Mouse (Mus musculus): ENCODE measurements at regions not wholly inside any gene's neighbourhood (a gene's known extent, or its start where the extent isn't known, plus 50 kb on each side); places are given as distances from the start of the nearest gene placed in this dataset.

DNA sequence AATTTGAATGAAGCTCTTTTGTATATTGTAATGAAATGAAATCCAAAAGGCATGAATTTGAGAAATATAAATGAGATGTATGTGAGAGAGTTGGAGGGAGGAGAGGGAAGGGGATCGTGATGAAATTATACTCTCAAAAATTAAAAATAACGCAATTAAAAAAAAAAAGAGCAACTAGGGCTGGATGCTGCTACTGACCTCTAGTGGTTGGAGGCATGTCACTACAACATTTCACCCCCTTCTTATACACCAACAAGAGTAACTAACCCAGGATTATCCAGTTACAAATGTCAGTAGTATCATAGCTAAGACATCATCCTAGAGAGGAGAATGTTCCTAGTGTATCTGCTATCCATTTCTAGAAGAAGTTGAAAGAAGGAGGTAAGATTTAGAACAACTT lies 678.8 kb upstream of the Sox9 start (continued):
- TF ChIP-seq E2F4 (IDR thresholded peaks at IDR 0.05; ENCODE audit: borderline replicate concordance, low read depth, low read length) (no peak), MAX (IDR thresholded peaks at IDR 0.05; ENCODE audit: low read length) (no peak), CTCF (IDR thresholded peaks at IDR 0.05 in 2 of 3, conservative IDR thresholded peaks at IDR 0.05 in 1 of 3; ENCODE audit: control insufficient read depth in 1 of 3, insufficient read depth in 1 of 3, low read depth in 2 of 3, low read length in 3 of 3, poor library complexity in 1 of 3, severe bottlenecking in 1 of 3) (peak; percentile 60 to 86 (median 78)), MYC (IDR thresholded peaks at IDR 0.05; ENCODE audit: low read depth, low read length) (0 out of 2 replicates have a peak, but pooled peaks have one; percentile 22), USF2 (IDR thresholded peaks at IDR 0.05; ENCODE audit: borderline replicate concordance in 1 of 2, insufficient read depth in 1 of 2, low read depth in 1 of 2, low read length in 2 of 2) (no peak), MAFK (IDR thresholded peaks at IDR 0.05; ENCODE audit: borderline replicate concordance, low read depth, low read length) (no peak), RAD21 (IDR thresholded peaks at IDR 0.05; ENCODE audit: low read depth, low read length) (peak; percentile 87), JUND (IDR thresholded peaks at IDR 0.05; ENCODE audit: low read depth, low read length) (0 out of 2 replicates have a peak, but pooled peaks have one; percentile 42), TBP (IDR thresholded peaks at IDR 0.05; ENCODE audit: low read depth, low read length) (no peak), ZKSCAN1 (IDR thresholded peaks at IDR 0.05; ENCODE audit: low read depth, low read length) (no peak), MEF2A (IDR thresholded peaks at IDR 0.05; ENCODE audit: extremely low read depth, insufficient replicate concordance, low read depth, low read length, poor library complexity, severe bottlenecking) (no peak), GABPA (IDR thresholded peaks at IDR 0.05; ENCODE audit: low read depth, low read length) (no peak)

DNA sequence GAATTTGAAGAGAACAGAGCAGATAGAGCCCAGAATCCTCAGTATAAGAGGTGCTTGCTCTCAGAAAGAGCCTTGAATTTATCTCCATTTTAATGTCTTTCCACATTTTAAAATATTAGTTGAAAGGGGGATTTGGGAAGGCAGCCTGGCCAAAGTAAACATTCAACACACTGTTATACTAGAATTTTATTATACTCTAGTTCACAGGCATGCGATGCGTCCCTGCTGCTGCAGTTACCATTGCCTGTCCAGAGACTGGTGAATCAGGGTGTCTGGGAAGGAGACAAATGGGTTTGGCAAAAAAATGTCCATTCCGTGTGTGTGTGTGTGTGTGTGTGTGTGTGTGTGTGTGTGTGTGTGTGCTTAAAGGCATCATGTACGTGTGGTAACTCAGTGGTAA lies 675.1 kb upstream of the Sox9 start:
- no peak for TF ChIP-seq SMC3 (IDR thresholded peaks at IDR 0.05; ENCODE audit: low read depth, low read length)
- no peak for TF ChIP-seq USF1 (IDR thresholded peaks at IDR 0.05; ENCODE audit: low read depth, low read length)
- TF ChIP-seq ETS1 (IDR thresholded peaks at IDR 0.05; ENCODE audit: low read depth, low read length): no peak
- no peak for TF ChIP-seq RCOR1 (IDR thresholded peaks at IDR 0.05; ENCODE audit: low read depth, low read length)
- TF ChIP-seq POLR2AphosphoS5 (IDR thresholded peaks at IDR 0.05; ENCODE audit: borderline replicate concordance, low read depth, low read length): no peak
- TF ChIP-seq SIN3A (IDR thresholded peaks at IDR 0.05; ENCODE audit: low read length): no peak
- H3K4me3 ChIP-seq (ENCODE audit: control insufficient read depth in 1 of 2, insufficient read depth in 1 of 2, low read depth in 2 of 2, low read length in 2 of 2): no peak overlapping the region
- no peak overlapping the region for H3K9ac ChIP-seq (ENCODE audit: control insufficient read depth, low read depth, low read length, poor library complexity, severe bottlenecking)
- no peak for DNase-seq (ENCODE audit: low read depth, low spot score)
- H3K27ac ChIP-seq (ENCODE audit: control insufficient read depth, low read depth, low read length): no peak overlapping the region
- H3K27me3 ChIP-seq (ENCODE audit: control insufficient read depth in 1 of 2, insufficient read depth in 2 of 2, low read length in 2 of 2): no peaks in the 10 kb centered on the region
- H3K9me3 ChIP-seq (replicated peaks; ENCODE audit: insufficient read depth, low read length): no peaks in the 10 kb centered on the region
- H3K4me1 ChIP-seq (ENCODE audit: control insufficient read depth in 1 of 2, insufficient read depth in 2 of 2, low read length in 2 of 2): no peaks in the 10 kb centered on the region
- H3K36me3 ChIP-seq (ENCODE audit: control insufficient read depth in 1 of 2, insufficient read depth in 2 of 2, low read length in 2 of 2): no peaks in the 10 kb centered on the region
- no peaks in the 10 kb centered on the region for H3K79me2 ChIP-seq (ENCODE audit: control insufficient read depth, insufficient read depth, low read length, poor library complexity)

DNA sequence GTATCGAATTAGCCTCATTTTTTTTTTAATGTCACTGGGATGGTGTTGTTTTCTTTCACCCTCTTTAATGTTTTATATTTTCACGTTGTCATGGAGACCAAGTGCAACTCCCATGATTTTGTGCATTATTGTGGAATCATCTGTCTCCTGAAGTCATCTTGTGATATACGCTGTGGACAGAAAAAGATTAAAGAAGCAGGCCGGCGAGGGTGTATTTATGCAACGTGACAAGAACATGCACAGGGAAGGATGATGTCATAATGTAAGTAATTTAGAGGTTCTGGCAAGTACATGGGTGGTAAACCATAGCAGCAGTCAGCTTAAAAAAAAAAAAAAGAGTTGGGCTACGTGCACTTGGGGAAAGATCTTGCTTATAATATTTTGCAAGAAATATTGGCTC lies 674.7 kb upstream of the Sox9 start:
- no peak overlapping the region for H3K9ac ChIP-seq (ENCODE audit: control insufficient read depth, low read depth, low read length, poor library complexity, severe bottlenecking)
- H3K36me3 ChIP-seq (ENCODE audit: control insufficient read depth in 1 of 2, insufficient read depth in 2 of 2, low read length in 2 of 2): no peaks in the 10 kb centered on the region
- TF ChIP-seq CHD2 (IDR thresholded peaks at IDR 0.05; ENCODE audit: low read length) (no peak), MYB (IDR thresholded peaks at IDR 0.05; ENCODE audit: low read depth, low read length) (no peak), RCOR1 (IDR thresholded peaks at IDR 0.05; ENCODE audit: low read depth, low read length) (no peak), TBP (IDR thresholded peaks at IDR 0.05; ENCODE audit: low read depth, low read length) (no peak), ELF1 (IDR thresholded peaks at IDR 0.05; ENCODE audit: low read depth, low read length) (no peak), BHLHE40 (IDR thresholded peaks at IDR 0.05; ENCODE audit: borderline replicate concordance, low read depth, low read length) (no peak), UBTF (IDR thresholded peaks at IDR 0.05; ENCODE audit: borderline replicate concordance, insufficient read depth, low read depth, low read length) (no peak), TCF12 (IDR thresholded peaks at IDR 0.05; ENCODE audit: low read depth, low read length) (no peak), GABPA (IDR thresholded peaks at IDR 0.05; ENCODE audit: low read depth, low read length) (no peak), GATA1 (IDR thresholded peaks at IDR 0.05; ENCODE audit: low read depth, low read length) (no peak)
- no peak overlapping the region for H3K27ac ChIP-seq (ENCODE audit: control insufficient read depth, low read depth, low read length)
- no peaks in the 10 kb centered on the region for H3K9me3 ChIP-seq (replicated peaks; ENCODE audit: insufficient read depth, low read length)
- H3K4me3 ChIP-seq (ENCODE audit: control insufficient read depth in 1 of 2, insufficient read depth in 1 of 2, low read depth in 2 of 2, low read length in 2 of 2): no peak overlapping the region
- H3K4me1 ChIP-seq (ENCODE audit: control insufficient read depth in 1 of 2, insufficient read depth in 2 of 2, low read length in 2 of 2): no peaks in the 10 kb centered on the region
- DNase-seq (ENCODE audit: low read depth, low spot score): no peak
- no peaks in the 10 kb centered on the region for H3K79me2 ChIP-seq (ENCODE audit: control insufficient read depth, insufficient read depth, low read length, poor library complexity)
- H3K27me3 ChIP-seq (ENCODE audit: control insufficient read depth in 1 of 2, insufficient read depth in 2 of 2, low read length in 2 of 2): no peaks in the 10 kb centered on the region
